Mouse (Mus musculus): ENCODE measurements around the gene Fam78b.

The Fam78b gene

DNA sequence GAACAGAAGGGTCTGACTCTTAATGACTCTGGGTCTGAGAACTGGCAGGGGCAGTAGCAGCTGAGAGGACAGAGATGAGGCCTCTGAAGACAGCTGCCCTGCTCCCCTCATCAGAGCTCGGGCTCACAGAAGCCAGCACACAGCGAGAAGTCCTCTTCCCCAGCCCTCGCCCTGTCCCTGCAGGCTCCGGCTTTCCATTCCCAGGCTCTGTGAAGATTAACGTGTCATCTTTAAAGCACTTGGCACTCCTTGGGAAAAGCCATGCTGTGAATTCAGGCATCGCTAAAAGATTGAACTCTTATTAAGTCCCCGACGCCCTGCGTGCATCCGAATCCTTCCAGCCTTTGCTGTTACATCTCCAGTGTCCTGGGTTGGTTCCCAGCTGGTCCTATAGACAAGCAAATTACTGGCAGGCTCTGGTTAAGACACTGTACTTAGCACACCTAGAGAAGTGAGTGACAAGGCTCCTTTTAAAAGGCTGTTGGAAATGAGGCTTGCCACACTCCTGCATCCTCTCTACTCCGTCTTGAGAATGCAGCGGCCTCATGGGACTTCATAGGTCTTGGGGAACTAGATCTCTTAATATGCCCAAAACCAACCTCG, 30.9 kb downstream of the Fam78b start:
- no peak for DNase-seq (ENCODE audit: extremely low read depth, insufficient read length, low spot score)

DNA sequence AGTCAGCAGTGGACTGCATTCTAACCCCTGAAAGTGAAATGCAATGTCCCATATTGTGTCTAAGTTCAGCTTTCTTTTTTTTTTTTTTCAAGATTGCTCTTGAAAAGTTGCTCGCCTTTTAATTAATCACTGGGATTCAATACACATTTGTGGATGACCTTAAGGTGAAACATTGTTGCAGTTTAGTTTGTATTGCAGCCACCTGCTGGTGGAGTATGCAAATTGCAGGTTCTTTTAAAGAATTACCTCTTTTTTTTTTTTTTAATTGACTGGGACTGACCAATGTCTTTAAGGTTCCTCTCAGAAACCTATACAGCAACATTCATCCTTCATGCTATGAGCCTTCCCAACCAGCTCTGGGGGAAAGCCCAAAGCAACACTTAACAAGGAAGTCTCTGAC, 33.2 kb downstream of the Fam78b start:
- no peak for DNase-seq (ENCODE audit: extremely low read depth, insufficient read length, low spot score)

GRCm38 (mm10) chr1:167042558-167042957, 41.3 kb downstream of the Fam78b start:
- no peak for DNase-seq (ENCODE audit: extremely low read depth, insufficient read length, low spot score)

DNA sequence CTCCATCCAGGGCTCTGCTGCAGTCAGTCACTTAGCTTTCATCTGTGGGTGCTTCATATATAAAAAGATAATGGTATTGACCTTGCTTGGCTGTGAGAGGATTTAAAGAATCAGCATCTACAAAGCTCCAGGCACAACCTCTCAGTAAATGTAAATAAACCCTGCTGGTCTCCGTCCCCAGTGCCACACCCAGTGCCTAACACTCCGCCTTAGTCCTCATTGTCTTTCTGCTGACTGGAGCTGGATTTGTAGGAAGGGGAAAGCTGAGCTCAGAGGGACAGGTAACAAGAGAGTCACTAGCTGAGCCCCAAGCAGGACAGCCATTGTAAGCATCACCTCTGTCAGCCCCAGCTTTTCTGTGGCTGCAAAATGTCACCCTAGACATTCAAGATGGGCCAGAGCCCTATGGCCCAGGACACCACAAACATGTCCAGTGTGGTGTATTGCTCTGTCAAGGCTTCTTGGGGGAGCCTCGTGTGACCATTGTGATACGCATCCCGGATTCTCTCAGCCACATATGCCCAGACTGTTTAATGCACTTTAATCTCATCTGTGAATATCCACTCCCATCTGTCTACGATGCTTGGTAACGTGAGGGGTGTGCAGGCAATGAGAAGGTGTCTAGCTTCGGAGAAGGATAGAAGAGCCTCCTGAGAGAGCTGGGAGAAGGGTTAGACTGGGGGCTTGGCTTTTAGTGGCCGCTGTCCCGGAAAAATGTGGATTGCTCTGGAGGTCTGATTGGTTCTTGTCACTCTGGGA, 45.1 kb downstream of the Fam78b start:
- DNase-seq (ENCODE audit: extremely low read depth, insufficient read length, low spot score), result no peak

DNA sequence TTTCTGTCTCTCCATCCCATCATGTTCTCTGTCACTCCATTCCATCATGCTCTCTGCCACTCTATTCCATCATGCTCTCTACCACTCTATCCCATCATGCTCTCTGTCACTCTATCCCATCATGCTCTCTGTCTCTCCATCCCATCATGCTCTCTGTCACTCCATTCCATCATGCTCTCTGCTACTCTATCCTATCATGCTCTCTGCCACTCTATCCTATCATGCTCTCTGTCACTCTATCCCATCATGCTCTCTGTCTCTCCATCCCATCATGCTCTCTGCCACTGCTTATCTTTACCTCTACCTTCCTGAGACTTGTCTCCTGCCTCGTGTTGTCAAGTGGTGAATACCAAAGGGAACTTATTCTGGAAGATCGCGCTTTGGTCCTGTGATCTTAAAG, 49.6 kb downstream of the Fam78b start:
- DNase-seq (ENCODE audit: extremely low read depth, insufficient read length, low spot score), result no peak

- DNase-seq (ENCODE audit: extremely low read depth, insufficient read length, low spot score), result no peak
These were observed 52.8 kb downstream of the Fam78b start for GRCm38 (mm10) chr1:167054029-167054428.

DNA sequence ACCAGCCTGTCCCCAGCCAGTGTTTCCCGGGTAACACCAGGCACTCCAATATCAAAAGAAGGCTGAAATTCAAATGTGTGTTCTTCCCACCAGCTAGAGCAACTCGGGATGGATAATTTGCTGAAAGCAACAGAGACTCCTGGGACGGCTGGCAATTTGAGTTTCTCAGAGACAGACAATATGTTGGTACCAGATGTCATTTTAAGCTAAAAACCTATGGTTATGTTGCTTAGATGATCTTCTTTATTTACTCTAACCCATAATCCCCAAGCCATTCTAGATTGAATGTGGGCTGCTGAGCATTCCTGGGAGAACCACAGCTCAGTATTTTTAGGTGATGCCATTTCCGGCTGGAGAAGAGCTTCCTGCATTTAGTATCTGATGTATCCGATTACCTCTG, 56.3 kb downstream of the Fam78b start:
- DNase-seq (ENCODE audit: extremely low read depth, insufficient read length, low spot score), result no peak

DNA sequence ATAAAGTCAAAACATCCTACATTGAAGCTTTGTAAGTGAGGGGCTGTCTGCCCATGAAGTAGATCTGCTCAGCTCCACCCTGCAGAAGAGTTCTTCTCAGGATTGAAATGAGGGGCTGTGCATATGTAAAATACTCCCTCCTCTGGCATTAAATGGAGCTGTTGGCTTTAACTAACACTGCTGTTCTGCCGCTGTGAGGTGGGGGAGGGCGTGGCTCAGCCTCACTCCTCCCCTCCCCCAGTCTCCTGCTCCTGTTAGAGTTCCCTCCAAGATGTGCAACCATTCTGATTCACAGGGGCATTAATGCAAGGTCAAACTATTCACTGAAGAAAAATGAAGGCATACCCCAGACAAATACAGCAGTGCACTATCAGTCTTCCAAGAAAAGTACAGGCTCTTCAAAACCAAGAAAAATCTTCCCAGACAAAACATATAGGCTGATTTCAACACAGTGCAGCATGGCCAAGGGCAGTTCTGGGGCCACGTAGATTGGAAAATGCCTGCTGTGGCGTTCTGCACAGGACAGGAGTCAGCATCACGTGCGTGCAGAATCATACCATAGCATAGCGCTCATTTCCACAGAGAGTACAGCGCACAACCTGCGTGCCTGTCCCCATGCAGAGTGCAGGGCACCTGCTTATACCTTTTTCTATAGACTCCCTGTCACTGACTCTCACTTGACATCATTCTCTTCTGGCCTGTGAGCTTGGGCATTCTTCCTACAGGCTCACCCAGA, 58.5 kb downstream of the Fam78b start:
- DNase-seq (ENCODE audit: extremely low read depth, insufficient read length, low spot score), result no peak

DNA sequence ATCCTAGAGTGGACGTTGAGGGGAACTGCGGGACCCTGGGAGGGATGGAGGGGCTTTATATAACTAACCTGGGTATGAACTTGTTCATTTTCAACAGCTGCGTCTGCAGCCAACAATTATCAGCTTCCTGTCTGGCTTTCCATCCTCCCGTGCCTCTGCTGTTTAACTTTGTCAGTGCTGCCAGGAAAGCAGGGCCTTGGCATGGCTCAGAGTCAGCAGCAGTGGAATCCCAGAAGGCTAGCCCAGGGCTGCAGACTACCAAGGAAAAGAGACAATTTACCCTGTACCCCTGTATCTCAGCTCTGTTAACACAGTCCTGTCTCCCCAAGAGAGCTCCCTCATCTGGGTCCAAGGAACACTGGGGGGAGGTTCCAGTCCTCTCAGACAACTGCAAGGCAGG, 62.8 kb downstream of the Fam78b start:
- no peak for DNase-seq (ENCODE audit: extremely low read depth, insufficient read length, low spot score)

DNA sequence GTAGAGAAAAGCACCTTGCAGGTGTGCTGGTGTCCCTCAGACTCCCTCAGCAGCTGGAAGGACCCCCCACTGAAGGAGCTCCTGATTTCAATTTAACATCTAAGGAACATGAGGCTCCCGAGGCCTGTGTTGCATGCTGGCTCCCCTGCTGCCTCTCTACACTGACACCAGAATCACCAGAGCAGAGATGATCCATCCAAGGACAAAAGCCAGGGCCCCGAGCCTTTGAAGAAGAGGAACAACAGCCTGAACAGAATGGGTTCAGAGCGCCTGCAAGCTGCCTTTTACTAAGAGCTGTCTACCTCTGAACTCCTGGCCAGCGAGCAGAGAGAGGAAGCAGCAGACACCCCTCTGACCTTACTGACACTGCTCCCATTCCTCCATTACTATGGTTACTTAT, 64.3 kb downstream of the Fam78b start:
- DNase-seq (ENCODE audit: extremely low read depth, insufficient read length, low spot score), result no peak

- DNase-seq (ENCODE audit: extremely low read depth, insufficient read length, low spot score), result no peak
These were observed 64.8 kb downstream of the Fam78b start for GRCm38 (mm10) chr1:167065986-167066385.

DNA sequence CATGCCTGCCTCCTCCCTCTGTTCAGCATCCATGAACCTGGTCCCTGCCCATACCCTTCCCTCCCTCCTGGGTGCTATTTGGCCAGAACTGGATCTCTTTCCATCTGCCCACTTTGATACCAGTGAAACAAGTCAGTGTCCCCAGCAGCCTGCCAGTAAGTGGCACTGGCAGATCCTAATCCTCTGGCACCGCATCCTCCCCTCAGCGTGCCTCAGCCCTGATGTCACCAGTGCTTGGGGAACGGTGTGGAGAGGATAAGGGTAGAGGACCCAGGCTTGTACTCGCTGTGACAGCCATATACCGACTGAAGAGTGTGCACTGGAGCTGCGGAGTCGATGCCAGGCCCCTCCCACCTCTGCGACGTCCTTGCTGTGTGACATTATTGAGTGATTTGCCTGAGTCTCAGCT, 65.7 kb downstream of the Fam78b start:
- no peak for DNase-seq (ENCODE audit: extremely low read depth, insufficient read length, low spot score)

GRCm38 (mm10) chr1:167069741-167070140, 68.5 kb downstream of the Fam78b start:
- no peak for DNase-seq (ENCODE audit: extremely low read depth, insufficient read length, low spot score)

- DNase-seq (ENCODE audit: extremely low read depth, insufficient read length, low spot score), result no peak
These were observed 69.1 kb downstream of the Fam78b start for GRCm38 (mm10) chr1:167070306-167070705.

- no peak for DNase-seq (ENCODE audit: extremely low read depth, insufficient read length, low spot score)
These were observed 74.5 kb downstream of the Fam78b start for GRCm38 (mm10) chr1:167075726-167076125.

- no peak for DNase-seq (ENCODE audit: extremely low read depth, insufficient read length, low spot score)
These were observed 78.3 kb downstream of the Fam78b start for GRCm38 (mm10) chr1:167079476-167079875.

GRCm38 (mm10) chr1:167081946-167082345, 80.7 kb downstream of the Fam78b start:
- DNase-seq (ENCODE audit: extremely low read depth, insufficient read length, low spot score), result no peak

DNA sequence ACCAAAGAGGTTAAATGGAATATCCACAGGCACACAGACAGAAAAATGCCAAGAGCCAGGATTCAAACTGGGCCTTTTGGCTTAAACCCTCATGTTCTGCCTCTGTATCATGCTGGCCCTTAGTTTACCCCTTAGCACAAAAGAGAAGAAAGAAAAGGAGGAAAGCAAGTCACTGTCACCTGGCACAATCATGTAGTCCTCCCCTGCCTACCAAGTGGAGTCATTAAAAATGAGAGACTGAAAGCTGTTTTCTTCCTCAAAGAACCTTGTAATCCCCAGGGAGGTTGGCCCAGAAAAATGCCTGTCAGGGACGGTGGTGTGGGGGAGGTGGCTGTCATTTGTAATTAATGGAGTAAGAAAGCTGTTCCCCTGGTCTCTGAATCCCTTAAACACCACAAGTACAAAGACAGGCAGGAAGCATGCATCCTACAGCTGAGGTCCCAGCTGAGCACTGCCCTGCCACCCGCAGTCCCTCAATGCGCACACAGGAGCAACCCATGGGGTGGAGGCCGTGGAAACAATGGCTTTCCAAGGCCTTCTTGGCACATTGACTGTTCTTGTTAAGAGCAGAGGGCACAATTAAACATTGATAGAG, 81.4 kb downstream of the Fam78b start:
- no peak for DNase-seq (ENCODE audit: extremely low read depth, insufficient read length, low spot score)

GRCm38 (mm10) chr1:167083181-167083580, 82.0 kb downstream of the Fam78b start:
- no peak for DNase-seq (ENCODE audit: extremely low read depth, insufficient read length, low spot score)

DNA sequence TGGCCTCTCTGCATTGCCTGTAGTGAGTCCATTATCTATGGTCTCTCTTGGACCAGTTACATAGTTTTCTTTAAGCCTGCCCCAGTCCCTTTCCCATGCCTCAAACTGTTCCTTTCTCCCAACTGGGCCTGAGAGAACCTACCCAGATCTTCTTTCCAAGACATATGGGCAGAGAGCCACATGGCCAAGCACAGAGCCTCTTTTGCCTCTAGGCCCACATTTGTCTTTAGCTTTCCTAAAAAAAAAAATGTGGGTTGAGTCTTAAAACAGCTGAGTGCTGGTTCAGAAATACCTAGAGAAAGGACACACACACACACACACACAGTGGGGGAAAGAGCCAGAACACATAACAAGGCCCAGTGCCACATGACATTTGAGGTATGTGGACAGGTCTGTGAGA, 83.1 kb downstream of the Fam78b start:
- DNase-seq (ENCODE audit: extremely low read depth, insufficient read length, low spot score), result no peak

DNA sequence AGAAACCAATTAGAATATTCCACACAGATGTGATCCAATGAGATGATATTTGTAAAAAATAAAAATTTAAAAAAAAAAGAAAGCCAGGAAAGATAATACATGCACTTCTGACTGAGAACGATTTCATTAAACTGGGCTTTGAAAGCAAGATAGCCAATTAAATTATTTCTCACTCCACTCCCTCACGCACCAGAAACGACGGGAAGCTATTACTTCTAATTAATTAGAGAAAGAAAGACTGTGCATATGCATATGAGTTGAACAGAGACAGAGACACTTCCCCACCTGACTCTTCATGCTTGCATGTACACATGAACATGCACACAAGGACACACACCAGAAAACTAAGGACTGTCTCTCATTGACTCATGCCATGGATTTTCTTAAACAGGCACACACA, 84.2 kb downstream of the Fam78b start:
- DNase-seq (ENCODE audit: extremely low read depth, insufficient read length, low spot score), result no peak
